Mouse (Mus musculus): ENCODE results near the gene Pitpnm2.

Gene Pitpnm2

DNA sequence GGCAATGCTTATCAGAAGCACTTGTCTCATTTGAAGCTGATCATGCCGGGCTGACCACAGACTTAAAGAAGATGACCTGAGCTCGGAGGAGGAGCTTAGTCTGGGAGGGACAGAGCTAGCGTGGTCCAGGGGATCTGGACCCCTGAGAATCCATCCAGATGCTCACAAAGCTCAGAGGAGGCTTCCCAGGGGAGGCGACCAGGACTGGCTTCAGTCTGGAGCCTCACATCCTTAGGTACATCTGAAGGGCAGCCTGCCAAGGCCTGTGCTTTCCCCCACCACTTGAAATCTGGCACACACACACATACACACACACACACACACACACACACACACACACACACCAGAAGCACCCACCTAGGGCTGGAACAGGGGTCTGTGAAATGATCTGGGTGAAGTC lies 47.5 kb downstream of the Pitpnm2 start:
- no peak for DNase-seq (ENCODE audit: low spot score in 2 of 2)

DNA sequence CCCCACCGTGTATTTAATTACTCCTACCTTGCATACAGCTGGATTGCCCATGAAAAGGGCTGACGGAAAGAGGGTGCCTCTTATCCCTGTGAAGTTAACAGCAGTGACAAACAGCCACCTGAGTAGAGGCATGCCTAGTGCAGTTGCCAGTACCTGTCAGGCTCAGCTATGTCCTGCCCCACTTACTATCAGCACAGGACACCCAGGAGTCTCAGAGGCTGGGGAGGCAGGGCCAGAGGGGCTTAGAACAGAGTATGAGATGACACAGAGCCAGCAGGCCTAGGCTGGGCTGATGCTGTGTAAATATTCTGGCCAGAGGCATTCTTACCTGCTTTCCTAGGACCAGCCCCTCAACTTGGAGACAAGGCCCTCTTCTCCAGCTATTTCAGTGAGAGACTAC lies 48.0 kb downstream of the Pitpnm2 start:
- DNase-seq (ENCODE audit: low spot score in 2 of 2): no peak

DNA sequence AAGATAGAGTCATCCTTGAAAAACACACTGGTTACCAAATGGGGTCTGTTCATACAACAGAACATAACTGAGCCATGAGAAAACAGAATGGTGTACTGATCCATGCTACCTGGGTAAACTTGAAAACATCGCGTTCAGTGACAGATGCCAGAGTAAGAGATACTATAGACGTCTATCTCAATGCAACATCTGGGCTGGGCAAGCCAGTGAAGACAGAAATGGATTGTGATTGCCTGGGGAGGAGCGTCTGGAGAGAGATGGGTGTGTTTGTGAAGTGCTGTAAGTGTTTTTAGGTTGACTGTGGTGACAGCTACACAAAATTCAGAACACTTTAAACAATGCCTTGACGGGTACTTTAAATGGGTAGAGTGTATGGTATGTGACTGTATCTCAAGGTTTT lies 48.7 kb downstream of the Pitpnm2 start:
- DNase-seq (ENCODE audit: low spot score in 2 of 2): no peak

DNA sequence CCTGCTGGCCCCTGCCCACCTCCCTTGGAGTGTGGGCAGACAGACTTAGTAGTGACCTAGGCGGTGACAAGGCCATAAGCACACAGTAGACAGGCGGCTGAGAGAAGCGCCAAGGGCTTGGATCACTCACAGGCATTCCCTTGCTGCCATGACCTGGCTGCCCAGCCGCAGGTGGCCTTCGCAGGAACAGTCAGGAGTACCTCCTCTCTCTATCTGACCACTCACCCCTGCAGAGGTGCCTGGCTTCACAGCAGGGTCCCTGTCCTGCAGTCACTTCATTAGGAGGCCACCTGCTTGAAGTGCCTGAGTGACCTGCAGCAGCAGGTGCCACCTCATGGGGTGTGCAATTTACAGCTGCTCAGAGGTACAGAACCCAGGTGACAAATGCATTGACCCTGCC lies 50.4 kb downstream of the Pitpnm2 start:
- no peak for DNase-seq (ENCODE audit: low spot score in 2 of 2)

DNA sequence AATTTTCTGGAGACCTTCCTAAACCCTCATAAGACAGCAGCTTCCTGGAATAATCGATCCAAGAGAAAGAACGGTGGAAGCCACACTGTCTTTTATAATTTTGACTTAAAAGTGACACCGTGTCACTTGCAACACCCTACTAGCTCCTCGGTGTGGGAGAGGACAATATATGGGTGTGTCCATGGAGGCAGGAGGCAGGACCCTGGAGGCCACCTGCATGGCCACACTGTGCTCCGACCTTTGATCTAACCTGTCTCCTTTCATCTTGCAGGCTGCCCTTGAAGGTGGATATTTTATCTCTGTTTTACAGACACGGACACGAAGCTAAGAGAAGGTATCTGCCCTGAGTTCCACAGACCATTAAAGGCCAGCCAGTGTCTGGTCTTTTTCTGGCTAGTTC lies 51.1 kb downstream of the Pitpnm2 start:
- DNase-seq (ENCODE audit: low spot score in 2 of 2): no peak

DNA sequence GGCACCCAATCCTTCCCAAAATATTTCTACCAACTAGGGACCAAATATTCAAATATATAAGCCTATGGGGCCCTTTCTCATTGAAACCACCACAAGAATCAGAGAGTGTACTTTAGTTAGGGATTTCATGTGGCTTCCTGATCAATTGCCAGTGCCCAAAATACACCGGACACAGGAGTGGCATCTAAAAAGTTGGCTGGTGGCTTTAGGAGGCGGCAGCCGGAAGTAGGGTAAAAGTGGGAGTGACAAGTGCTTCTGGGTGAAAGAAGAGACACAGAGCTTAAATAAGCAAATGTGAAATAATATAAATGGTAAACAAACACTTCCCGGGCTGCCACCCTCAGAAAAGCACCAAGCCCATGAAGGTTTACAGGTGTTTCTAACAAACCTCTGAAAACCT lies 53.5 kb downstream of the Pitpnm2 start:
- no peak for DNase-seq (ENCODE audit: low spot score in 2 of 2)

DNA sequence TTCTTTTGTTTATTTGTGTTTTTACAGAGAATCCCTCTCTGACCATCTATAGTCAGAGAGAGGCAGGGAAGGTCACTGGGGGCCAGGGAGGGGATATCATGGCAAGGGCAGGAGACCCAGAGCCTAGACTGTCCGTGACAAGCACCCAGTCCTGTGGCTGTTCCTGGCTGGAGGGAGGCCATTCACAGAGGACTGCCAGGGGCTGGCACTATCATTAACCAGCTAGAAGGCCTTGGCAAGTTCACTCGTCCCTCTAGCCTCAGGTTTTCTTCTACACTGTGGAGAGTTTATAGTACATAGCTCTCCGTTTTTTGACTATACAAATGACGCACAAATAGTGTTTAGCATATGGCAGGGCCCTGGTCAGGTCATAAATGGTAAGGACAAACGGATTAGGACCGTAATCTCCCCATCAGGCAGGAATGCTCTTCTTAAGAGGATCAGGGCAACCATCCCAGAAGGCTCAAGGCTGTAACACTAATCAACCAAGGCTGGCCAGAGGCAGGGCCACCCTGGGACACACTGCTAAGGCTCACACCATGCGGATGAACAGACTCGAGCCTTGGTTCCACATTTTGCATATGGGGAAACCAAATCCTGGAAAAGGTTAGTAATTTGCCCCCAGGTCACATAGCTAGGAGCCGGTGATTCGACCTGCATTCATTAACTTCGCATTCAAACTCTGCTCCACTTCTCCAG lies 55.0 kb downstream of the Pitpnm2 start:
- no peak for DNase-seq (ENCODE audit: low spot score in 2 of 2)

DNA sequence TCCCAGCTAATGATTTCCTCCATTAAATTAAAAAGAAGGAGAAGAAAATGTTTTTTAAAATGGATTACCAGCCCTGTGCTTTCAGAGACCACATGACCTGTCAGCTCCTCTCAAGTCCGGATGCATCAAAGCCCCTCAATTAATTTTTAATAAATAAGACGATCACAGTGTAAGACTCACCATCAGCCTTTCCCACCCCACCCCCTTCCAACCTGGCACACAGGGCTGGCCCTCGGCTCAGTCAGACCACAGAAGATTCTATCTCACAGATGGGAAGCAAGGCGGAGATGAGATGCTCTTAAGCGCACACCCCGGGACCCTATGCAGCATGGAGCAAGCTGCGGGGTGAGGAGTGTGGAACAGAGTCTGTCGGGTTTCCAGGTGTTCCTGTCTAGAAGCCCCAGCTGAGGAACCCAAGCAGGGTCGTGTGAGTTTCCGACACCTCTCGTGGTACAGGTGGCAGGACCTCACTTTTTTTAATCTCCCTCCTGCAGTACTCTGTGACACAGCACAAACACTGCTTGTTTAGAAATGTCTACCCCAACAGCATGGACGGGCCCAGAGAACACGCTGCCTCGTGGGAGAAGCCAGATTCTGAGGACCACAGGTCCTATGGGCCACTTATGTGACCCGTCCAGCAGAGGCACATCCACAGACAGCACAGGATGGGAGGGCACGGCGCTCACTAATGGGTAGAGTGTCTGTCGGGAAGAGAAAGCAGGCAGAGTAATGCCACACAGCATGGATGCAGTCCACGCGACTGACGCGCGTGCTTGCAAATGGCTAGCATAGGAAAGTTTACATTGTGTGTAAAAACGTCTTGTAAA lies 56.1 kb downstream of the Pitpnm2 start:
- DNase-seq (ENCODE audit: low spot score in 2 of 2): no peak

DNA sequence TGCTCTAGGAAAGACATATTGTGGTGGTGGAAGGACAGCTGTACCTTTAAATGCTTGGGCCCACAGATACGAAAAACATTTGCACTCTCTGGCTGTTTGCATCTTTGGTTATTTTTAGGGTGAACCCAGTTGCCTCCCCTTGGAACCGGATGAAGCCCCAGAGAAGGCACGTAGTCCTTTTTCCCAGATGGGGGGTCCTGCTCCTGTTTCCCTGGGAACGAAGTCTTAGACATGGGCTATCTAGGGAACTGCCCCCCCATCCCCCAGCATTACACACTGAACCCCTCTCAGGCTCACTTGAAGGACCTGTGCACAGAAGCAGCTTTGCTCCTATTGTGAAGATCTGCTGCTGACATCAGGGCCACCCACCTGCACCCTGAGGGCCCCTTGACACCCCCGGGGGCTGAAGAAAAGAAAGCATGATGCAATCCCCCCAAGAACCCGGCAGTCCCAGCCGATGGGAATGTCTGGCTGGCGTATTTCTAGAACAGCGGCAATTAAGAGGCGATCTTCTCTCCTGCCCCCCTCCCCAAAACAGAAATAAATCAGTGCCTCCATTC lies 56.8 kb downstream of the Pitpnm2 start:
- no peak for DNase-seq (ENCODE audit: low spot score in 2 of 2)

DNA sequence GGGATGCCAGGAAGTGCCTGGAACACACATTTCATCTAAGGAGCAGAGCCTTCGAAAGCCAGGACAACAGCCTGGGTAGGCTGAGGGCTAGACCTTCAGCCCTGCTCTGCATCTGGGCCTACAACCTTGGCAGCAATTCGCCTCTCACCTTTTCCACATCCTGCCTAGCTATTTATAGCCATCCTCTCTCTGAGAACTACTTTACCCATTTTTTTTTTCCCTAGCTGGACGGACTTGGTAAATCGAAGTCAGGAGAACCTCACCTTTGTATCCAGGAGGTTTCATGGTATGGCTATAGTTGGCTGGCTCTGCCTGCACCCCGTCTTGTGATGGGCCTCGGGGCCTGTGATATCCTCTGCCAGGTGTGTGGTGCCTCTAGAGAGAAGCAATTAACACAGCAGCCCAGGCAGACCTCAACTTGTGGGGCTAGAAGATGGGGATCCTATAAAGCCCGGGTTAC lies 57.3 kb downstream of the Pitpnm2 start:
- no peak for DNase-seq (ENCODE audit: low spot score in 2 of 2)

DNA sequence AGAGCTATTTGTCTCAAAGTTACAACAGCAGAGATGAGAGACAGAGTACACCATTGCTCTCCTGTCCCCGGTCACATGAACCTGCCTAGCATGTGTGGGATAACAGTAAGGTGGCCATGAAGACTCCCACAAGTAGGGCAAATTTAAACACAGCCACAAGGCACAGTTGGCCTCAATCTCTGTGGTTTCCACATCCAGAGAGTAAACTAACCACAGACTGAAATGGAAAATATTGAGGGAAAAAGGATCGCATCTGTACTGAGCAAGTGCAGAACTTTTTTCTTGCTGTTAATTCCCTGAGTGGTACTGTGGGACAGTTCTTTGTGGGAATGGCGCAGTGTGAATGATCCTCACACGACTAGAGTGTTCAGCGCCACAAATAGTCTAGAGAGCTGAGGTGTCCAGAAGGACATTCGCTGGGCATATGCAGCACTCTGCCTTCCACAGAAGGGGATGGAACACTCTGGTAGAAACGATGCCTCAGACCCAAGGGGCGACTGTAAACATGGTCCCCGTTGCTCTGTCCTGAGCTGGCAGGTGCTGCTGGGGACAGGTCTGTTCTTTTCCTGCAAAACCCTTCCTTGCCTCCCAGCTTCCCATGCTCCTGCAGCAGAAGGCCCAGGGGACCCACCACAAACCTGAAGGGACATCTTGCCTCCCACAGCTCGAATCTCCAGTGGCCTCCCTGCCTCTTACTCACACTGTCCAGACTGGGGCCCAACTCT lies 59.3 kb downstream of the Pitpnm2 start:
- DNase-seq (ENCODE audit: low spot score in 2 of 2): no peak

DNA sequence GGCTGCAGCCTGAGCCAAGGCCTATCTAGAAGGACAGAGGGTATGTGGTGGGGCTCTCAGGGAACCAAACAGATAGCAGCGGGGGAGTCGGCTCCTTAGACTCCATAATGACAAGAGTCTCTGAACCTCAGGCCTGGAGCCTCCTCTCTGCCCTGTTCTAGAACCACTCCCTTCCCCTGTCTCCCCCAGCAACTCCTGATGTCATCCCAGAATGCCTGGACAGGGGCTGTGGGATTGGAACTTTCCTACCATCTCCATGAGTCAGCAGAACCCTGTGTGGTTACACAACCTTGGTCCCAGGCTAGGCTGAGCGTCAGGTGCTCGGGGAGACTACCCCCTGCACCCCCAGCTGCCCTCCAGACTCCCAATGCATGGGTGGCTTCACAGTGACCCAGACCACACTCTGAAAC lies 60.0 kb downstream of the Pitpnm2 start:
- DNase-seq (ENCODE audit: low spot score in 2 of 2): no peak

DNA sequence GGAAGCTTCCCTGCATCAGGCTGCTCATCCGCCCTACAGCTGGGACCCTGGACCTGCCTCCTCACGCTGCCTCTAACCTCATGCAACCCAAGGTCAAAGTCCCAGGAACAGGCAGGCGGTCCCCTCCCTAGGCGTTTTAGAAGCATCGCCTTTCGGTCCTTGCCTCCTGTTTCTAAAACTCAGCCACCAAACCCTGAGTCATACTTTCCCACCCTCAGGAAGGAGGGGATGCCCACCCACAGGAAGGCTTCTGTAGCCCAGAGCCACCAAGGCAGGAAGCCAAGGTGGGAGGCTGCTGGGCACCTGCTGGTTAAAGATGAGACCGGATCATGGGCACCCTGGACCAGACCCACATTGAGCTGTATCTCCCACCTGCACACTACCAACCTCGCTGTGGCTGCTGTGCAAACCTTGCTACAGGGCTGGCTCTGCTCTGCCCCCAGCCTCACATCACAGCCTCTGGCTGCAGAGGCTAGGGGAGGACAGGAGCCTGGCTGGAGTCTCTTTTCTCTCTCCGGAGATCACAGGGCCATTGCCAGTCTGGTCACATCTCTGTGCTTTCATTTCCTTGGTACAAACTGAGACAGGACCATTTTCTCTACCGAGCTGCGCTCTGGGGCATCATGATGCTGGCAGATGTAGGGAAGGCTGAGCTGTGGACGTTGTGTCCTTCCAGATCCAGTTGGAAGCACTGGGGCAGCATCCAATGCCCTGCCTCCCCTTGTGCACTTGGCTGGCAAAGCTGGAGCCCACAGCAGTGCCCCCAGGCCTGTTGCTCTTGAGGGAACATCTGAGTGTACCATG lies 61.9 kb downstream of the Pitpnm2 start:
- DNase-seq (ENCODE audit: low spot score in 2 of 2): peak; percentile 63 to 81

DNA sequence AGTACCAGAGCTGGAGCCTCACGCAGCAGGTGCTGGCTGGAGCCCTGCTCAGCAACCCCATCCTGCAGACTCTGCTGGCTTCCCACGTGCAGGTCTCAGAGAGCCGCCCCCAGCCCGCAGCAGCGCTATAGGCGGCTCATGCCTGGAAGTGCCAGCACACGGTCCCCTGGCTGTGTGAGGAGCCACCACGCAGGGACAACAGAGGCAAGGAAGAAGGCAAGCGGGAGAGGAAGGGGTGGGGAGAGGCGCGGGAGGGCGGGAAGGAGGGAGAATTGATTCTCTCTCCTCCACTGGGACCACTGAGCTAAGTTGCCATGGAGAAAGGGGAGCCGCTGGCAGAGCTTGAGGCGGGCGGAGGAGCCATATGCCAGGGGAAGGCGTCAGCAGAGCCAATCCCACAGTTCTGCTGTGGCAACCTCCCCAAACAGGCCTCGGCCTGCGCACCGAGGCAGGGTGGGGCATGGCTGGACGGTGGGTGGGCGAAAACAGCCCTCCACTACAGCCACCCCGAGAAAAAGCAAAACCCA lies 62.5 kb downstream of the Pitpnm2 start:
- peak in 1 of 2 experiments; percentile 72 for DNase-seq (ENCODE audit: low spot score in 2 of 2)

DNA sequence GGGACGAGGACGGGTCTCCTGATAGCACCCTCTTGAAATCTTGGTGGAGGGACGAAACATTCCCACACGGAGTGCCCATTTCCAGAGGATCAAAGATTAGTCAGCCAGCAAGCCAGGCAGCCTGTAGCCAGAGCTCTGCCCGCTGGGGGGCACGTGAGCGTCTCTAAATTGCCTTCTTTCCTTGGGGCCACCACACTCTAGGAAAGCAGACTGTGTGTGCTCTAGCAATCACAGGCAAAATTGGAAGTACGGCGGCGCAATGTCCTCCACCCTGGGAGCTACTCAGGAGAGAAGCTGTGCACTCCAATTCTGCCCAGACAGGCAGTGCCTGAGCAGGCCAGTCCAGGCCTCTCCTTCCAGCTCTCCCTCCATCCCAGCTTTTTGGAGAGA lies 63.1 kb downstream of the Pitpnm2 start:
- DNase-seq (ENCODE audit: low spot score in 2 of 2): peak; percentile 62 to 74

DNA sequence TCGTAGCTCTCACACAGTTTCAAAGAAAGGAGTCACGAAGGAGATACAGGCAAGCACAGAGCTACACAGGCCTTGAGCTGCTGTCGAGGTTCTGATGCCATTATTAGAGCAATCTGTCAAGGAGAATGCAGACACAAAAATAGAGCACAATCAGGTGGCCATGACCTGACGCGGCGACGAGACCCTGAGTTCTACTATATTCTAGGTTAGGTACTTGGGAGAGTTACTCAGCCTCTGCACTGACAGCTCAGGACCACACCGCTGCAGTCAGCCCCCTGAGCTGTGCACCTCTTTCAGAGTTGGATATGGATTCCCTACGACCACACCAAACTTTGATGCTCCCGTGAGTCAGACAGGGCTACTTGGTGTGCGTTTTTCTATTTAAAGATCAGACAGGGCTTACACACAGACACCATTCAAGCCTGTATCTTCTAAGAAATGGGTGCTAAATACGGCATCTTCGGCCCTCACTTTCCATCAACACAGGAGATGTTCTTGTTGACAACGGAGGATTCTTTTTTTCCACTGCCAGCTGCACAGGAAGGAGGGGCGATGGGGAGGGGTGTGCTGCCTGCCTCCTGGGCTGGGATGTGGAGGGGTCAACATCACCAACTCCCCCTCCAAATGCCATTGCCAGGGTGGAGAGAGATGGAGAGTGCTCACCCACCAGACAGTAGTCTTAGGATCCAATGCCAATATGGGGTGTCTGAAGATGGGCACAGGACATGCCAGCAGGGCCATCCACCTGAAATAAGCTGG lies 63.7 kb downstream of the Pitpnm2 start:
- DNase-seq (ENCODE audit: low spot score in 2 of 2): no peak

DNA sequence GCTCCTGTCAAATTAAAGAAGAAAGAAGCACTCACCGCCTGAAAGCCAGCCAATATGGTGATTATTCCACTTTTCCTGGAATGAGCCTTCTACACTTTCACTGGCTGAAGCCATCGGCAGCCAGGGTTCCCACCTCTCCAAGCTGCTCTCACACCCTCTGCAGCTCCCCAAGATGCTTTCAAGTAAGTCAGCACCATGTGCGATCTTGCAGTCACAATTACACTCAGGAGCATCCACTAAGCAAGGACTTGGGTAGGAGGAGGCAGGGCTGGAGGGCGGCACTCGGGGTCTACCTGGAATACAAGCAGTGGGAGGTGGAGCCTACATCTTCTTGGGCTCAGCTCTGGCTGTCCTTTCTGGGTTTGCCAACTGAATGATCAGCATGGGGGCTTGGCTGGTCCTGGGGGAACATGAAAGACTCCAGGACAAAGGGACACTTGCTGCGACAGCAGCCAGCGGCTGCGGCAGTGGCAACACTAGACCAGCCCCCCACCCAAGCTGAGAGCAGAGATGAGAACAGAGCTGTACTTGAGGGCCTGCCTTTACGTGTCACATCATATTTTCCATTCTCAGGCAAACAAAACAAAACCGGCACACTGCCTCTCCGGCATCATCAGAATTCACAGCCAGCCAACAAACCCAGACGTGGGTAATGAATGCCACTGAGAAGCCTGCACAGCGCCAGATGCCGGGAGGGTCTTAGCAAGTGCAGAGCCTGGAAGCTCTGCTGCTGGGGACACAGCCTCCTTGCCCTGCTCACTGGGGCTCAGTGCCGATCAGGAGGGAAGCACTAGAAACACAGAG lies 64.5 kb downstream of the Pitpnm2 start:
- DNase-seq (ENCODE audit: low spot score in 2 of 2): peak in 1 of 2 experiments; percentile 51

DNA sequence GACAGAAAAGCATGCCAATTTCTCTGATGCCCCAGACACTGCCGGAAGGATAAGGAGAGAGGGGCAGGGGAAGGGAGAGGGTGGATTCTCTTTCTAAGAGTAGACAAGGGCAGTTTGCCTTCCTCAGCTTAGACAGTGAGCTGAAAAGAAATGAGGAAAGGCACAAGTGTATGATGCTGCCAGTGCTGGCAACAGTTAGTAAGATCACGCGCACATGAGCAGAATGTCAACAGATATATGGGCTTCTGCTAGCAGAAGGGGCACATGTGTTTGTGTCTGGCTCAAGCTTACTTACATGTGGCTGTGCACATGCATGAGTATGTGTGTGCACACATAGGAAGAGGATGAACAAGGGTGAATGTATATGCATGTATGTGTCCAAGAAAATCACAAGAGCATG lies 65.4 kb downstream of the Pitpnm2 start:
- no peak for DNase-seq (ENCODE audit: low spot score in 2 of 2)

DNA sequence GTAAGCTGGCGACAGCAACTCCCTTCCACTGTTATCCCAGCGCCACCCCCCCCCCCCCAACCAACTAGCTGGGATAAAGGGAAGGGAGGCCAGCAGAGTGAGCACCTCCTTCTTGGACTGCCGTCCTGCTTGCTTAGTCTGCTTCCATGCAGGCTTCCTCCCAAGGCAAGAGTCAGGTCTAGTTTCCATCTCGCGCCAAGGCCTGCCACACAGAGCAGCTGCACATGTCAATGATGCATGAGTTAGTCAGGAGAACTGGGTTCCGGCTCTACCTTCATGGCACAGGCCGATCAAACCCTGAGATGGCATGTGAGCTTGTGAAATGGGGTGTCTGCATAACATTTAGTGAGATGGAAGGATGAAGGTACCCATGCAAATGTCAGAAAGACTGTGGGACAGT lies 66.9 kb downstream of the Pitpnm2 start:
- DNase-seq (ENCODE audit: low spot score in 2 of 2): no peak

DNA sequence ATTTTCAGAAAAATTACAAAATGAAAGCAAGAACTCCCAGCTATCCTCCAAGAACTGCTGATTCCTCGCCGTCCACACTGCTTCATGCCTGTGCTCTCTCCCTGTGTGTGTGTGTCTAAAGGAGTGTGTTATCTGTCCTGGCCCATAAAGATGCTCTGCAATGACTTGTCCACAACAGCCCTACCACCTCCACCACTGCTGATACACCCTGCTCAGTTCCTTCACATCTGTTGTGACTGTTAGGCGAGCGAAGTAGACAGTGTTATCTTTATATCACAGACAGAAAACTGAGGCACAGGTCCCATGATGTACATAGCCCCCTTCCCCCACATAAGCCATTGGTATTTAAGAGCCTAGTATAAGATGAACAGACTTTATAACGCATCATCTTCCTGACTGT lies 67.5 kb downstream of the Pitpnm2 start:
- no peak for DNase-seq (ENCODE audit: low spot score in 2 of 2)

Measured in frontal cortex, postnatal 36 days (tissue).